Mouse (Mus musculus): ENCODE results near the gene Noxred1. TPM values are rescaled to one million over a fixed set of nuclear protein-coding genes. Genes with fewer than 3 reads are reported as not detected.
"Not testable (repeated sequence)": the region's sequence is repeated elsewhere in the genome, so short reads cannot be mapped to it uniquely, and the experiment has no call there.

Gene Noxred1
- polyA plus RNA-seq, 1 experiment from 2014 or later: 0.21 TPM

DNA sequence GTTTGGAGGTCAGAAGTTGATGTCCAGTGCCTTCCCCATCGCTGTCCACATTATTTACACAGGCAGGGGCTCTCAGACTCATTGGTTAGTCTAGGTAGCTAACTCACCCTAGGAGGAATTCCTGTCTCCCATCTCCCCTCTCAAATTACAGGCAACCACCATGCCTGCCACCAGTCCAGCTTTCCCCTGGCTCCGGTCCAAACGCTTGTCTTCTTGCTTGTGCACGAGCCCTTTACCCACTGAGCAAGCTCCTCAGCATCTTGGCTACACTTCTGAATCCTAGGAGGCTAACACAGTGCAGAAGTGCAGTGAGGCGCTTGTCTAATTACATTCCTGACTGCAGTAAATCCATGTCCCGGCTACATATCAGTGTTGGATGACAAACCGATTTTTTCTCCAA lies 19.2 kb downstream of the Noxred1 start:
- Histone ChIP-seq H3K27ac (ENCODE audit: low read depth, low read length) (no peak overlapping the region), H3K27me3 (replicated peaks; ENCODE audit: control insufficient read depth, insufficient read depth, low read length) (no peaks in the 10 kb centered on the region), H3K4me2 (replicated peaks; ENCODE audit: low read depth) (no peak overlapping the region), H3K4me1 (replicated peaks; ENCODE audit: control insufficient read depth, insufficient read depth, low read length) (no peaks in the 10 kb centered on the region), H3K9me3 (ENCODE audit: control insufficient read depth) (no peaks in the 10 kb centered on the region), H3K9ac (ENCODE audit: low read depth, low read length) (no peak overlapping the region), H3K4me3 (ENCODE audit: low read depth, low read length) (no peak overlapping the region), H3K36me3 (ENCODE audit: control insufficient read depth, insufficient read depth) (no peaks in the 10 kb centered on the region)
- ATAC-seq: no peak
- 64% methylated on average over 7 of the region's 7 CpGs for WGBS
- TF ChIP-seq CTCF (IDR thresholded peaks at IDR 0.05; ENCODE audit: low read depth): no peak

DNA sequence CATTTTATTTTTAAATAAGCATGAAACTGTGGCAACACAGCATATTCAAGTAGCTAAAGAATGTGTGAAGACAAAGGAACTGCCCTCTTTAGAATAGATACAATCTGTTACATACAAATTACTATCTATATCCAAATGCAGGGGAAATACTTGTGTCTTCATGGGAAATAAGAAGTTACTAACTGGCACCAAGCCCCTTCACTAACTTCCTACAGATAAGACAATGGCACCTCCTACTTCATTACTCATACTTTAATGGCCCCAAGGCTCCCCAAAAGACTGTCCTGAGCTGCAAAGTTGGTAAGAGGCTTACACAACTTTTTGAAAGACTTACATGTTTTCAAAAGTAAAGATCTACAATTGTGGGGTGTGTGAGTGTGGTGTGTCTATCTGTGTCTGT lies 20.9 kb downstream of the Noxred1 start:
- H3K4me2 ChIP-seq (replicated peaks; ENCODE audit: low read depth): no peak overlapping the region
- H3K4me3 ChIP-seq (ENCODE audit: low read depth, low read length): no peak overlapping the region
- no peak overlapping the region for H3K27ac ChIP-seq (ENCODE audit: low read depth, low read length)
- H3K36me3 ChIP-seq (ENCODE audit: control insufficient read depth, insufficient read depth): no peaks in the 10 kb centered on the region
- no peaks in the 10 kb centered on the region for H3K4me1 ChIP-seq (replicated peaks; ENCODE audit: control insufficient read depth, insufficient read depth, low read length)
- no peak overlapping the region for H3K9ac ChIP-seq (ENCODE audit: low read depth, low read length)
- H3K27me3 ChIP-seq (replicated peaks; ENCODE audit: control insufficient read depth, insufficient read depth, low read length): no peaks in the 10 kb centered on the region
- no peak for TF ChIP-seq CTCF (IDR thresholded peaks at IDR 0.05; ENCODE audit: low read depth)
- H3K9me3 ChIP-seq (ENCODE audit: control insufficient read depth): no peaks in the 10 kb centered on the region
- ATAC-seq: no peak

DNA sequence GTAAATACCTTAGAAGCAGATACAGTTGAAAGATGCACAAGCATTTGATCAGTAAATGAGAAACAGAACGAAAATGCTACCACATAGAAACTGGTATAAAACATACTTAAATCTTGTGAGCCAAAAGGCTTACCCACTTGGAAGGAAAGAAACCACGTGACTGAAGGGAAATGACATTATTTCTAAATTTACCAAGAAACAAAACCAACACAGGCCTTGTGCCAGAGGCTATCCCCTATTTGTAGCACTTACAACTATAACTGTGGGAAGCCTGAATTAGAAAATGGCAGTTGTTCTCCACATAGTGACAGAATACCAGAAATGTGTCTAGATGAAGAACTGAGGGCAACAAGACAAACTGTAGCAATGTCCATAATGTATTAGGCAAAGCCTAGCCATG lies 22.5 kb downstream of the Noxred1 start:
- 81% methylated on average over 2 of the region's 2 CpGs for WGBS
- no peaks in the 10 kb centered on the region for H3K9me3 ChIP-seq (ENCODE audit: control insufficient read depth)
- H3K4me2 ChIP-seq (replicated peaks; ENCODE audit: low read depth): no peak overlapping the region

DNA sequence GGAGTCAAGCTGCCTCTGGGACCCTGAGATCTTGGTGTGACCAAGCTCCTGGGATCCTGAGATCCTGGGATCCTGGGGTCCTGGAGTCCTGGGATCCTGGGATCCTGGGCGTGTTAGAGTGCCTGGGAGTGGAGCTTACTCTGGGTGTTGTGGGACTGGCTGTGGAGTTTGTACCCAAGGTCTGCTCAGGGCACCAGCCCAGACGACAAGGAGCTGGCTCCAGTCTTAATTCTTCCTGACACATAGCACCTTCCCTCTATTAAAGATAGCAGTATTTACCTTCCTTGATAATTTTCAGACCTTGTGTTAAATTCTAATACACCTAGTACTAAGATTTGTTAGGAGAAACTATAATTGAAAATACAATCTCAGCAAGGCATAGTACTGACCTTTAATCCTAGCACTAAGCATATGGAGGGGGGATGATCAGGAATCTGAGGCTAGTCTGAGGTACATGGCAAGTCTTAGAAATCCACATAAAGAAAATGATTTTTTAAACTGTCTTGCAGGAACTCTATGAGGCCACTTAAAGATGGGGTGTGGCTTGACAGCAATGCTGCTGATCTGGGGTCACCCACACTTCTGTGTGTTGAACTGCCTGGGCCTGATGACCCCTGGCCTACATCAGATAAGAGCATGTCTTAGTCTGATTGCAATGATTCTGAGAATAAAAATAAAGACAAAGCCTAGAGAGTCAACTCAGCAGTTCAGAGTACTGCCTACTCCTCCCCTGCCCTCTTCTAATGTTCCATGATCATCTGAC lies 25.5 kb downstream of the Noxred1 start:
- H3K4me2 ChIP-seq (replicated peaks; ENCODE audit: low read depth): no peak overlapping the region
- H3K27me3 ChIP-seq (replicated peaks; ENCODE audit: control insufficient read depth, insufficient read depth, low read length): no peaks in the 10 kb centered on the region
- no peak overlapping the region for H3K4me3 ChIP-seq (ENCODE audit: low read depth, low read length)
- ATAC-seq: peak; percentile 56
- no peak overlapping the region for H3K9ac ChIP-seq (ENCODE audit: low read depth, low read length)
- 29% methylated on average over 2 of the region's 2 CpGs for WGBS
- no peaks in the 10 kb centered on the region for H3K9me3 ChIP-seq (ENCODE audit: control insufficient read depth)
- TF ChIP-seq CTCF (IDR thresholded peaks at IDR 0.05; ENCODE audit: low read depth): no peak
- H3K36me3 ChIP-seq (ENCODE audit: control insufficient read depth, insufficient read depth): no peaks in the 10 kb centered on the region
- H3K27ac ChIP-seq (ENCODE audit: low read depth, low read length): no peak overlapping the region; the same call in 1 of the 2 replicates
- no peaks in the 10 kb centered on the region for H3K4me1 ChIP-seq (replicated peaks; ENCODE audit: control insufficient read depth, insufficient read depth, low read length)

More for the DNA sequence above, 22.5 kb downstream of the Noxred1 start:
- H3K36me3 ChIP-seq (ENCODE audit: control insufficient read depth, insufficient read depth): no peaks in the 10 kb centered on the region
- no peak overlapping the region for H3K9ac ChIP-seq (ENCODE audit: low read depth, low read length)
- ATAC-seq: no peak
- no peaks in the 10 kb centered on the region for H3K4me1 ChIP-seq (replicated peaks; ENCODE audit: control insufficient read depth, insufficient read depth, low read length)
- H3K27me3 ChIP-seq (replicated peaks; ENCODE audit: control insufficient read depth, insufficient read depth, low read length): no peaks in the 10 kb centered on the region
- TF ChIP-seq CTCF (IDR thresholded peaks at IDR 0.05; ENCODE audit: low read depth): no peak
- H3K4me3 ChIP-seq (ENCODE audit: low read depth, low read length): no peak overlapping the region
- no peak overlapping the region for H3K27ac ChIP-seq (ENCODE audit: low read depth, low read length)

DNA sequence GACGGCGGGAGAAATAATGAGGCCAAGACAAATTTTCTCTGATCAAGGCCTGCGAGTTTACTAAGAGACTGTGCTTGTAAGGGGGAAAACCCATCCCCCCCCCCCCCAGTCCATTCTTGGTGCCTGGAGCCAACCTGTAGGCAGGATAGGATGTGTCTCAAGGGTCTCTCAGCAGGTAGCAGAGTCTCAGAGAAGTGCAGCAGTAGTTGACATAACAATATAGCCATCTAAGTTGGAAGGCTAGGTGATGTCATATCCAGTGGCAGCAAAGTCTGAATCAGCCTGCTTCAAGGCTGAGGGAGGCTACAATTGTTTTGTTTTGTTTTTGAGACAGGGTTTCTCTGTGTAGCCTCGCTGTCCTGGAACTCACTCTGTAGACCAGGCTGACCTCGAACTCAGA lies 32.7 kb downstream of the Noxred1 start:
- not testable (repeated sequence) for H3K4me1 ChIP-seq (replicated peaks; ENCODE audit: control insufficient read depth, insufficient read depth, low read length); H3K27ac ChIP-seq (ENCODE audit: low read depth, low read length); H3K9ac ChIP-seq (ENCODE audit: low read depth, low read length); H3K9me3 ChIP-seq (ENCODE audit: control insufficient read depth); ATAC-seq; H3K36me3 ChIP-seq (ENCODE audit: control insufficient read depth, insufficient read depth); H3K4me2 ChIP-seq (replicated peaks; ENCODE audit: low read depth); H3K27me3 ChIP-seq (replicated peaks; ENCODE audit: control insufficient read depth, insufficient read depth, low read length); H3K4me3 ChIP-seq (ENCODE audit: low read depth, low read length)
- 87% methylated on average over 5 of the region's 5 CpGs for WGBS

DNA sequence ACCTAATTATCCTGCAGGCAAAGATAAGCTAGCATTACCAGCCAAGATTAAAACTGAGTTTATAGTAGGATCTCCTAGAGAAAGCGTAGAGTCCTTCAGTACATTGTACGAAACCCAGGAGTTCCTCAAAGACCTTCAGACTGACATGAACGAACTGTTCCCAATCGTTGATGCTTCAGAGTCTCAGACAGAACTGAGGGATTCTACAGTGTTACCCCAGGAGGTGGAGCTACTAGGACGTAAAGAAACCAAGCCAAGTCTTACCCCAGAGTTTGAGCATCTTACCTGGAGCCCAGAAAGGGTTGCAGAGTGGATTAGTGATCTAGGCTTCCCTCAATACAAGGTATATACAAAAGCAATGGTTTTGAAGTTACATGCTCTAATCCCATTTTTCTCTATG lies 36.8 kb downstream of the Noxred1 start:
- no peak overlapping the region for H3K9ac ChIP-seq (ENCODE audit: low read depth, low read length)
- H3K4me3 ChIP-seq (ENCODE audit: low read depth, low read length): no peak overlapping the region
- no peaks in the 10 kb centered on the region for H3K4me1 ChIP-seq (replicated peaks; ENCODE audit: control insufficient read depth, insufficient read depth, low read length)
- no peak for ATAC-seq
- H3K27me3 ChIP-seq (replicated peaks; ENCODE audit: control insufficient read depth, insufficient read depth, low read length): no peaks in the 10 kb centered on the region
- no peak overlapping the region for H3K27ac ChIP-seq (ENCODE audit: low read depth, low read length)
- H3K4me2 ChIP-seq (replicated peaks; ENCODE audit: low read depth): no peak overlapping the region
- 61% methylated on average over 5 of the region's 5 CpGs for WGBS
- H3K9me3 ChIP-seq (ENCODE audit: control insufficient read depth): no peaks in the 10 kb centered on the region
- TF ChIP-seq CTCF (IDR thresholded peaks at IDR 0.05; ENCODE audit: low read depth): peak; percentile 16; the same call in 1 of the 2 replicates
- no peaks in the 10 kb centered on the region for H3K36me3 ChIP-seq (ENCODE audit: control insufficient read depth, insufficient read depth)

All from intestine, postnatal 0 days (tissue).